Mouse (Mus musculus): ENCODE results near the gene Ckb.

Ckb gene

GRCm38 (mm10) chr12:111691346-111691872, 19.3 kb upstream of the Ckb start:
- DNase-seq: peak; percentile 50 to 69

GRCm38 (mm10) chr12:111689426-111689825, 17.3 kb upstream of the Ckb start:
- no peak for DNase-seq

- no peak for DNase-seq
Observed at GRCm38 (mm10) chr12:111688069-111688428, 15.9 kb upstream of the Ckb start.

GRCm38 (mm10) chr12:111687350-111688068, 15.4 kb upstream of the Ckb start:
- no peak for DNase-seq

GRCm38 (mm10) chr12:111686390-111686789, 14.3 kb upstream of the Ckb start:
- DNase-seq: no peak

GRCm38 (mm10) chr12:111682806-111683205, 10.7 kb upstream of the Ckb start:
- no peak for DNase-seq

- DNase-seq: no peak
Observed at GRCm38 (mm10) chr12:111682003-111682402, 9.9 kb upstream of the Ckb start.

- no peak for DNase-seq
Observed at GRCm38 (mm10) chr12:111681305-111681704, 9.2 kb upstream of the Ckb start.

- no peak for DNase-seq
Observed at GRCm38 (mm10) chr12:111680661-111681060, 8.5 kb upstream of the Ckb start.

GRCm38 (mm10) chr12:111678997-111679396, 6.9 kb upstream of the Ckb start:
- no peak for DNase-seq

- no peak for DNase-seq
Observed at GRCm38 (mm10) chr12:111678670-111678933, 6.5 kb upstream of the Ckb start.

GRCm38 (mm10) chr12:111677882-111678669, 5.9 kb upstream of the Ckb start, which contains the start of gene Trmt61a:
Gene Trmt61a (plus strand): TSS chr12:111678105.
- DNase-seq: peak; percentile 83 to 84

GRCm38 (mm10) chr12:111677421-111677820, 5.3 kb upstream of the Ckb start:
- no peak for DNase-seq

- no peak for DNase-seq
Observed at GRCm38 (mm10) chr12:111675797-111676580, 3.9 kb upstream of the Ckb start.

- no peak for DNase-seq
Observed at GRCm38 (mm10) chr12:111674850-111675486, 2.8 kb upstream of the Ckb start.

- no peak for DNase-seq
Observed at GRCm38 (mm10) chr12:111672581-111672980, 443 bp upstream of the Ckb start.

GRCm38 (mm10) chr12:111671431-111671902, 671 bp downstream of the Ckb start:
- peak; percentile 64 to 70 for DNase-seq

- no peak for DNase-seq
Observed at GRCm38 (mm10) chr12:111670976-111671375, 1.2 kb downstream of the Ckb start.

- no peak for DNase-seq
Observed at GRCm38 (mm10) chr12:111670371-111670971, 1.7 kb downstream of the Ckb start.

- DNase-seq: no peak
Observed at GRCm38 (mm10) chr12:111669961-111670360, 2.2 kb downstream of the Ckb start.

- DNase-seq: no peak
Observed at GRCm38 (mm10) chr12:111669000-111669788, 2.9 kb downstream of the Ckb start.
